9 mouse cellular contexts compared by ENCODE assay signal in the genomic region with DNA sequence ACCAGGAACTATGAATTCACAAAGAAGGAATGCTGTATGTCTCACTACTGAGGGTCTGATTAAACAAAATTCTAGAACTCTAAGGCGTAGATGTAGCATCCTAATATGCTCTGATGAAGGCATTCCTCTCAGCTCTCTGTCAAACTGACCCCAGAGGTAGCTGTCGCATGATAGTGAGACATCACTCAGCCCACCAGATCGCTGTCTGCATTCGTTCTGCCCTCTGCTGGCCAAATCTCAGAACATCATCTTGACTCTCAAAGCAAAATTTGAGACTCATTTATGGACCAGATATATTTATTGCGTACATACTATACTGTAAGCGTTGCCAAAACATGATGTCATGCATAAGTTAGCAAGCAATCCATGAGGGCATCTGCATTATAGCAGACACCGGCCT. TPM values are rescaled to one million over a fixed set of nuclear protein-coding genes. Genes with fewer than 3 reads are reported as not detected.
DNase-seq lines count a peak whose midpoint lies in the region; ATAC-seq and TF ChIP-seq lines count a peak whose summit lies in the region.
"Had no signal": no experiment of that assay in that cellular context is flagged by ENCODE, and none has a peak within 500 bp of the region (broad histone marks: within the 10 kb centered on the region; RNA-seq: fewer than 3 reads in every experiment).

No protein-coding gene starts in this region.

- H3K9ac ChIP-seq in liver, embryonic 11.5 days (ENCODE audit: low read depth, low read length): no peak overlapping the region
- no peak overlapping the region for H3K9ac ChIP-seq in limb, embryonic 11.5 days (ENCODE audit: low read length)
- H3K9ac ChIP-seq: heart, embryonic 13.5 days had no signal

- H3K27me3 ChIP-seq in liver, embryonic 11.5 days (replicated peaks; ENCODE audit: control insufficient read depth, insufficient read depth, low read length): peaks cover 2% of the 10 kb centered on the region; the same call in 1 of the 2 replicates
- no peaks in the 10 kb centered on the region for H3K27me3 ChIP-seq in cerebellum, adult 2 months (ENCODE audit: control insufficient read depth, insufficient read depth, low read length)
- H3K27me3 ChIP-seq in limb, embryonic 11.5 days (ENCODE audit: control insufficient read depth, insufficient read depth, low read length): no peaks in the 10 kb centered on the region

- no peak overlapping the region for H3K27ac ChIP-seq in liver, embryonic 11.5 days (ENCODE audit: low read depth, low read length)
- H3K27ac ChIP-seq in cerebellum, adult 2 months (ENCODE audit: insufficient read depth, low read length): no peak overlapping the region
- no peak overlapping the region for H3K27ac ChIP-seq in limb, embryonic 11.5 days (replicated peaks; ENCODE audit: low read depth, low read length)
- H3K27ac ChIP-seq: heart, embryonic 13.5 days had no signal

- H3K4me2 ChIP-seq in liver, embryonic 11.5 days: no peak overlapping the region
- H3K4me2 ChIP-seq in limb, embryonic 11.5 days (ENCODE audit: low read depth, severe bottlenecking): no peak overlapping the region
- H3K4me2 ChIP-seq: heart, embryonic 13.5 days had no signal

- H3K4me3 ChIP-seq in liver, embryonic 11.5 days (ENCODE audit: low read depth, low read length): no peak overlapping the region
- H3K4me3 ChIP-seq in cerebellum, adult 2 months (replicated peaks; ENCODE audit: insufficient read depth, low read depth, low read length): no peak overlapping the region
- no peak overlapping the region for H3K4me3 ChIP-seq in limb, embryonic 11.5 days (ENCODE audit: low read depth, low read length)
- H3K4me3 ChIP-seq: heart, embryonic 13.5 days; myocyte had no signal

- no peaks in the 10 kb centered on the region for H3K9me3 ChIP-seq in liver, embryonic 11.5 days (ENCODE audit: control insufficient read depth, low read length)
- H3K9me3 ChIP-seq in limb, embryonic 11.5 days (ENCODE audit: control insufficient read depth, low read length): no peaks in the 10 kb centered on the region
- H3K9me3 ChIP-seq: heart, embryonic 13.5 days had no signal

- peak; percentile 84 for TF ChIP-seq CTCF in cerebellum, adult 2 months (IDR thresholded peaks at IDR 0.05; ENCODE audit: borderline replicate concordance, insufficient read depth, low read depth, low read length)

- no peak for TF ChIP-seq POLR2A in cerebellum, adult 2 months (IDR thresholded peaks at IDR 0.05; ENCODE audit: borderline replicate concordance, insufficient read depth, low read length)

- no peak for ATAC-seq in liver, embryonic 11.5 days (replicated peaks; ENCODE audit: low FRiP score)
- ATAC-seq in limb, embryonic 11.5 days (ENCODE audit: insufficient number of reproducible peaks, low FRiP score, low TSS enrichment, low read depth): no peak
- peak; percentile 41; the same call in 1 of the 2 replicates for ATAC-seq in neutrophil, adult 5-6 weeks (ENCODE audit: extremely low read depth, insufficient number of reproducible peaks, low FRiP score, poor library complexity, severe bottlenecking)

- no peaks in the 10 kb centered on the region for H3K36me3 ChIP-seq in liver, embryonic 11.5 days (ENCODE audit: control insufficient read depth, insufficient read depth, low read length)
- H3K36me3 ChIP-seq in limb, embryonic 11.5 days (ENCODE audit: control insufficient read depth, insufficient read depth, low read length): no peaks in the 10 kb centered on the region
- H3K36me3 ChIP-seq: heart, embryonic 13.5 days had no signal

- WGBS in liver, embryonic 11.5 days: 20% methylated on average over 7 of the region's 7 CpGs
- WGBS in cerebellum, adult 2 months: 18% methylated on average over 7 of the region's 7 CpGs
- 27% methylated on average over 7 of the region's 7 CpGs for WGBS in limb, embryonic 11.5 days

- DNase-seq in liver (peak; percentile 31), NIH3T3 (ENCODE audit: low read depth) (peak; percentile 71)
- no peak for DNase-seq in liver, embryonic 11.5 days (ENCODE audit: low spot score)
- DNase-seq in cerebellum, adult 2 months: peak; percentile 21 to 41
- peak; percentile 70 for DNase-seq in heart, postnatal 4 days
- peak; percentile 56 for DNase-seq in limb, embryonic 11.5 days (ENCODE audit: low spot score)

- H3K4me1 ChIP-seq in liver, embryonic 11.5 days (replicated peaks; ENCODE audit: control insufficient read depth, insufficient read depth, low read length): no peaks in the 10 kb centered on the region
- H3K4me1 ChIP-seq in cerebellum, adult 2 months (ENCODE audit: control insufficient read depth, insufficient read depth, low read length): no peaks in the 10 kb centered on the region
- H3K4me1 ChIP-seq in limb, embryonic 11.5 days (ENCODE audit: control insufficient read depth, insufficient read depth, low read length): no peaks in the 10 kb centered on the region
- H3K4me1 ChIP-seq: heart, embryonic 13.5 days had no signal

RNA-seq across cellular contexts. Expression of a gene that starts 11.3 kb away (rescaled TPM):
- polyA plus RNA-seq in liver, embryonic 11.5 days (2014; fragmentation: Nextera tagmentation; extraction: Ambion mirVana): 10.9 and 11.4 TPM in 2 replicates
- not detected in 2 replicates for polyA plus RNA-seq in cerebellum, adult 2 months (2012; rRNA removed)
- total RNA-seq in heart, postnatal 4 days (2021): 1 to 10 TPM; 1.8 to 3.8 TPM
- polyA plus RNA-seq in limb, embryonic 11.5 days (2014; fragmentation: Nextera tagmentation; extraction: Ambion mirVana): 15.9 and 16.5 TPM in 2 replicates
- 0.47 TPM in 1 of 2 replicates, not detected in the other for total RNA-seq in neutrophil, adult 5-6 weeks (2017)
- polyA plus RNA-seq: myocyte had no signal

RNA-seq across cellular contexts. Expression of a gene that starts 28.5 kb away (rescaled TPM):
- polyA plus RNA-seq in liver, embryonic 11.5 days (2014; fragmentation: Nextera tagmentation; extraction: Ambion mirVana): 18.1 and 19.0 TPM in 2 replicates
- polyA plus RNA-seq in cerebellum, adult 2 months (2012; rRNA removed): 6.9 and 7.5 TPM in 2 replicates
- total RNA-seq in heart, postnatal 4 days (2021): 1 to 10 TPM; 6.8 to 7.7 TPM
- polyA plus RNA-seq in limb, embryonic 11.5 days (2014; fragmentation: Nextera tagmentation; extraction: Ambion mirVana): 27.2 and 28.9 TPM in 2 replicates
- total RNA-seq in neutrophil, adult 5-6 weeks (2017): 1.1 and 1.3 TPM in 2 replicates

RNA-seq across cellular contexts. Expression of a gene that starts 39.6 kb away (rescaled TPM):
- polyA plus RNA-seq in liver, embryonic 11.5 days (2014; fragmentation: Nextera tagmentation; extraction: Ambion mirVana): 2.6 and 3.0 TPM in 2 replicates
- 49.6 and 49.8 TPM in 2 replicates for polyA plus RNA-seq in cerebellum, adult 2 months (2012; rRNA removed)
- 1 to 10 TPM; 5.6 to 6.1 TPM for total RNA-seq in heart, postnatal 4 days (2021)
- polyA plus RNA-seq in limb, embryonic 11.5 days (2014; fragmentation: Nextera tagmentation; extraction: Ambion mirVana): 4.5 and 4.6 TPM in 2 replicates
- total RNA-seq in neutrophil, adult 5-6 weeks (2017): 13.5 and 13.8 TPM in 2 replicates

Comparison
In these comparisons a context has a peak if more than half of its experiments do, and no peak if none do; other contexts are left out.
1. RNA of a gene that starts 11.3 kb away (polyA plus RNA-seq): 15.9 to 16.5 TPM in limb, embryonic 11.5 days and 10.9 to 11.4 TPM in liver, embryonic 11.5 days; not detected in cerebellum, adult 2 months; every median in the first group is over 10 times any median in the second.